Mouse (Mus musculus) liver, embryonic 12.5 days (tissue): Measurements from ENCODE around the gene Fer. TPM values are rescaled to one million over a fixed set of nuclear protein-coding genes. Genes with fewer than 3 reads are reported as not detected.

Experiments used
- ATAC-seq: fragments of 200-750 bp; cut with Nextera tagmentation; 2 replicates; pipeline ENCODE4 v1.8.0; 2017; ENCODE audit warnings: moderate number of reproducible peaks, mild to moderate bottlenecking, moderate library complexity
- H3K27ac ChIP-seq: fragments of 300-500 bp; sonication (generic); 2 replicates; pipeline ENCODE4 v1.5.1; 2016; ENCODE audit warnings: mild to moderate bottlenecking
- H3K27me3 ChIP-seq: fragments of 300-500 bp; sonication (generic); replicated peaks from 2 replicates; pipeline ENCODE4 v1.6.1; 2016; ENCODE audit warnings: mild to moderate bottlenecking, moderate library complexity
- H3K36me3 ChIP-seq: fragments of 300-500 bp; sonication (generic); 2 replicates; pipeline ENCODE4 v1.6.1; 2016; ENCODE audit warnings: mild to moderate bottlenecking, moderate library complexity
- H3K4me1 ChIP-seq: fragments of 300-500 bp; sonication (generic); 2 replicates; pipeline ENCODE4 v1.6.1; 2016
- H3K4me2 ChIP-seq: fragments of 300-500 bp; sonication (generic); 2 replicates; pipeline ENCODE4 v1.6.1; 2016; ENCODE audit warnings: mild to moderate bottlenecking, moderate library complexity
- H3K4me3 ChIP-seq: fragments of 300-500 bp; sonication (generic); 2 replicates; pipeline ENCODE4 v1.5.1; 2016; ENCODE audit warnings: mild to moderate bottlenecking, moderate library complexity
- H3K9ac ChIP-seq: fragments of 300-500 bp; sonication (generic); 2 replicates; pipeline ENCODE4 v1.6.1; 2016; ENCODE audit warnings: mild to moderate bottlenecking, moderate library complexity
- H3K9me3 ChIP-seq: fragments of 300-500 bp; sonication (generic); replicated peaks from 2 replicates; pipeline ENCODE4 v1.6.1; 2016; ENCODE audit warnings: mild to moderate bottlenecking, moderate library complexity
- WGBS: fragments of 180-500 bp; shearing (Covaris S2); methylation state at CpG from one replicate; pipeline ENCODE4 v1.1.7; 2016; ENCODE audit not compliant: insufficient replicate concordance; 5-methylcytosine and 5-hydroxymethylcytosine counted together
- polyA plus RNA-seq: library from polyadenylated mRNA; unstranded; fragments of >200 nt; fragmentation: Nextera tagmentation; extraction: Ambion mirVana; gene quantifications from 2 replicates; pipeline ENCODE4 v1.2.1, GENCODE M21; 2016

The Fer gene
- polyA plus RNA-seq, 1 experiment from 2014 or later: 17.1 TPM

DNA sequence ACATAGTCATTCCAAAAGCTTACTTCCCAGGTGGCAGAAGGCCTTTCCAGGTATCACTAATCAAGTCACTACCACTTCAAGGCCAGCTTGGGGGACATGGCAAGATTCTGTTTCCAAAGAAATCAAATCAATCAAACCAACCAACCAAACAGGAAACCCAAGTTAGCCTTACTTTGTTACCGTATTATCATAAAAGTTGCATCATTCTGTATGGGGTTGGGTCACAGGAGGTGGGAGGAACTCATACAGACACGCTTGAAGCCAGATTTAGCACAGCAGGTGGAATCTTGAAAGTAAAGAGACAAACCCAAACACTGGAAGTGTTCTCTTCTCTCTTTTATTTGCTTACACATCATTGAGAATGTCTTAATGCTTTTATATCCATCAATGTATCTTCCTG lies 125.8 kb downstream of the Fer start:
- Histone ChIP-seq H3K27me3 (no peaks in the 10 kb centered on the region), H3K4me1 (peaks cover 3% of the 10 kb centered on the region; the same call in 1 of the 2 replicates)
- WGBS: 60% methylated on average over 2 of the region's 2 CpGs

GRCm38 (mm10) chr17:63991160-63991559 lies 128.3 kb downstream of the Fer start:
- no peak overlapping the region for H3K9ac ChIP-seq
- 80% methylated on average over 3 of the region's 3 CpGs for WGBS
- H3K27me3 ChIP-seq: no peaks in the 10 kb centered on the region
- no peak overlapping the region for H3K4me3 ChIP-seq
- H3K4me1 ChIP-seq: peaks cover 7% of the 10 kb centered on the region; the same call in 1 of the 2 replicates
- ATAC-seq: no peak
- peaks cover 3% of the 10 kb centered on the region; the same call in 1 of the 2 replicates for H3K36me3 ChIP-seq
- H3K4me2 ChIP-seq: no peak overlapping the region
- no peaks in the 10 kb centered on the region for H3K9me3 ChIP-seq
- no peak overlapping the region for H3K27ac ChIP-seq

More for the DNA sequence above, 125.8 kb downstream of the Fer start:
- H3K9ac ChIP-seq: no peak overlapping the region
- no peak overlapping the region for H3K27ac ChIP-seq
- H3K9me3 ChIP-seq: no peaks in the 10 kb centered on the region
- no peak for ATAC-seq
- H3K36me3 ChIP-seq: no peaks in the 10 kb centered on the region
- H3K4me2 ChIP-seq: no peak overlapping the region
- H3K4me3 ChIP-seq: no peak overlapping the region

DNA sequence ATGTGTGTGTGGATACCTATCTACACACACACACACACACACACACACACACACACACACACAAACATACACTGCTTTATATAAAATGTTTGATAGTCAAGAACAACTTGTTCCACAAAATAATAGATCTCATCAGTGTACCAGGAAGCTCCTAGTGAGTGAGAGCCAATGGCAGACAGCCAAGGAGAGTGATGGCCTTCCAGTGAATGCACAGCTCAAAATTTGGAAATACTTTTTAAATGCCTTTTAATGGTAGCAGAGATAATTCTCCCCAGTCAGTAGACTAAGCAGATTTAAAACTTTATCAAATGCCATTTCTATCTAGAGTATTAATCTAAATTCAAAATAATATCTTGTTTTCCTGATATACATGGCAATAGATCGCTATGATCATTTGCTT lies 133.1 kb downstream of the Fer start:
- Histone ChIP-seq H3K36me3 (peaks cover 3% of the 10 kb centered on the region; the same call in 1 of the 2 replicates), H3K9me3 (no peaks in the 10 kb centered on the region), H3K27ac (no peak overlapping the region), H3K4me1 (peaks cover 15% of the 10 kb centered on the region), H3K4me3 (no peak overlapping the region), H3K9ac (no peak overlapping the region), H3K27me3 (no peaks in the 10 kb centered on the region), H3K4me2 (no peak overlapping the region)
- no peak for ATAC-seq
- WGBS: 87% methylated on average over 1 of the region's 1 CpGs

DNA sequence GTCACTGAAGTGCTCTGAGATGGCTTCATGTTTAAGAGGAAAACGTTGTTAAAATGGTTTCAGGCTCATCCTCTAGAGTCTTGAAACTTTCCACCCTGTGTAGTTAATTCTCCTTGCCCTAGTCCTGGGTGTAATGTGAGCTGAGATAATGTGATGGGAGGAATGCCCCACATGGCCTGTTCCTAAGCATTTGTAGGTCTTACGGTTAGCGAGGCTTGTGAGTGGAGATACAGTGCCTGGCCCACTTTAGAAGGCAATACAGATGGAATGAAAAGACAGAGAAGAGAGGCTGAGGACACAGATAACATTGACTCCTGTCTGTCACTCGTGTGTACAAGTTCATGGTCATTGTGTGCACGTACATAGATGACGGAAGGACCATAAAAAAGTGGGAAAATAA lies 134.8 kb downstream of the Fer start:
- Histone ChIP-seq H3K4me2 (no peak overlapping the region), H3K27ac (no peak overlapping the region), H3K9ac (no peak overlapping the region), H3K4me3 (no peak overlapping the region), H3K36me3 (peaks cover 3% of the 10 kb centered on the region; the same call in 1 of the 2 replicates), H3K4me1 (peaks cover 15% of the 10 kb centered on the region), H3K9me3 (no peaks in the 10 kb centered on the region), H3K27me3 (no peaks in the 10 kb centered on the region)
- ATAC-seq: peak; percentile 77
- WGBS: 71% methylated on average over 6 of the region's 6 CpGs

- no peak overlapping the region for H3K4me3 ChIP-seq
- H3K27me3 ChIP-seq: no peaks in the 10 kb centered on the region
- no peaks in the 10 kb centered on the region for H3K4me1 ChIP-seq
- H3K9me3 ChIP-seq: no peaks in the 10 kb centered on the region
- H3K27ac ChIP-seq: no peak overlapping the region
- 85% methylated on average over 13 of the region's 13 CpGs for WGBS
- no peak overlapping the region for H3K9ac ChIP-seq
- no peak overlapping the region for H3K4me2 ChIP-seq
- no peak for ATAC-seq
- no peaks in the 10 kb centered on the region for H3K36me3 ChIP-seq
These were observed 140.6 kb downstream of the Fer start for GRCm38 (mm10) chr17:64003444-64003843.

DNA sequence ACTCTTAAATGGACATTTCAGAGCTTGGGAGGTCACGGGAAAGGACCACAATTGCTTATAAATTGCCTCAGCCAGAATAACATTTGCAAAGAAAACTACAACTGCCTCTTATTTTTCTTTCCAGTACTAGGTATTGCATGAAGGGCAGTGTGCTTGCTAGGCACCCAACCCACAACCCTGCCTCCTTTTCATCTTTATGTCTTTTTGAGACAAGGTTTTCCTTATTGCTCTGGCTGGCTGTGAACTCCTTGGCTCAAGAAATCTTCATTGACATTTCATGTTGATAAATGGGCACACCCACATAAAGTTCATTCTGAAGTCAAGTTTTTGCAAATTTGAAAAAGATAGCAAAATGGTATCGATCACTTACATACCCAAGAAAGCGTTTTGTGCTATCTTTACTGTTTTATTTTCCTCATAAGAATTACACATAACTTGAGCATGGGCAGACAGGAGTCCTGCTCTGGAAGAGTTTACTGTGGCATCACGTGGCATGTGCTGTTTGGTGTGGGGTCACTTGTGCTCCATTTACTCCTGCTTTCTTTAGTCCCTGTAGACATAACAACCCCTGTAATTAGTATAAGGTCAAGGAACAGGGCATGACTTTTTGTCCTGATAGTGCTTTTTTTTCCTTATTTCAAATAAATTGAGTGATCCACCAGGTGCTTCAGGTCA lies 142.8 kb downstream of the Fer start:
- no peak for ATAC-seq
- no peak overlapping the region for H3K9ac ChIP-seq
- no peak overlapping the region for H3K4me2 ChIP-seq
- no peak overlapping the region for H3K4me3 ChIP-seq
- no peaks in the 10 kb centered on the region for H3K4me1 ChIP-seq
- H3K9me3 ChIP-seq: no peaks in the 10 kb centered on the region
- H3K27me3 ChIP-seq: no peaks in the 10 kb centered on the region
- no peaks in the 10 kb centered on the region for H3K36me3 ChIP-seq
- H3K27ac ChIP-seq: no peak overlapping the region
- WGBS: 78% methylated on average over 4 of the region's 4 CpGs

- Histone ChIP-seq H3K36me3 (no peaks in the 10 kb centered on the region), H3K4me2 (no peak overlapping the region), H3K27ac (no peak overlapping the region), H3K9ac (no peak overlapping the region), H3K4me1 (peaks cover 9% of the 10 kb centered on the region), H3K27me3 (no peaks in the 10 kb centered on the region), H3K9me3 (no peaks in the 10 kb centered on the region), H3K4me3 (no peak overlapping the region)
- ATAC-seq: no peak
- 86% methylated on average over 4 of the region's 4 CpGs for WGBS
These were observed 153.7 kb downstream of the Fer start for GRCm38 (mm10) chr17:64016606-64017005.

GRCm38 (mm10) chr17:64018240-64018639 lies 155.4 kb downstream of the Fer start:
- Histone ChIP-seq H3K4me2 (no peak overlapping the region), H3K36me3 (no peaks in the 10 kb centered on the region), H3K4me3 (no peak overlapping the region), H3K4me1 (peaks cover 9% of the 10 kb centered on the region), H3K27ac (no peak overlapping the region), H3K9me3 (no peaks in the 10 kb centered on the region), H3K27me3 (no peaks in the 10 kb centered on the region), H3K9ac (no peak overlapping the region)
- ATAC-seq: no peak
- WGBS: 86% methylated on average over 6 of the region's 6 CpGs

DNA sequence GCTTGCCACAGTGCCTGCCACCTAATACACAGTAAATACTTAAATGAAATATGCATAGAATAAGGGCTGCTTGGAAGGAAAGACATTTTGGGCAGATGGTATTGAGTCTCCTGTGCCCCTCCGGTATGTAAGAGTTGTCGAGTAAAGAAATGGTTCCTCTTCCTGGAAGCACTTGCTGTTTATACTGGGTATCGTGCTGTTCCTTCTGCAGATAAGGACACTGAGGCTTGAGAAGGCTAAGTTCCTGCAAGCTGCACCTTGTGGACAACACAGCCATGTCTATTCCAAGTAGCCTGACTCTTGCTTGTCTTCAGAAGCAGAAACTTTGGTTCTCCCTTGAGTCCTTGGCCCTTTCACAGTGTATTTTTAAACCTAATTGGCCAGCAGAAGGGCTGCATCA lies 156.0 kb downstream of the Fer start:
- no peaks in the 10 kb centered on the region for H3K27me3 ChIP-seq
- peaks cover 9% of the 10 kb centered on the region for H3K4me1 ChIP-seq
- H3K36me3 ChIP-seq: no peaks in the 10 kb centered on the region
- H3K4me3 ChIP-seq: no peak overlapping the region
- H3K9ac ChIP-seq: no peak overlapping the region
- peak; percentile 80 for ATAC-seq
- 0 out of 2 replicates have a peak overlapping the region, but pooled peaks have one; percentile 1 for H3K4me2 ChIP-seq
- H3K9me3 ChIP-seq: no peaks in the 10 kb centered on the region
- 32% methylated on average over 3 of the region's 3 CpGs for WGBS
- no peak overlapping the region for H3K27ac ChIP-seq

- Histone ChIP-seq H3K4me2 (no peak overlapping the region), H3K9me3 (no peaks in the 10 kb centered on the region), H3K27ac (no peak overlapping the region), H3K9ac (no peak overlapping the region), H3K36me3 (no peaks in the 10 kb centered on the region), H3K4me3 (no peak overlapping the region), H3K4me1 (peaks cover 9% of the 10 kb centered on the region), H3K27me3 (no peaks in the 10 kb centered on the region)
- no peak for ATAC-seq
- 76% methylated on average over 5 of the region's 5 CpGs for WGBS
These were observed 156.8 kb downstream of the Fer start for GRCm38 (mm10) chr17:64019646-64020045.

DNA sequence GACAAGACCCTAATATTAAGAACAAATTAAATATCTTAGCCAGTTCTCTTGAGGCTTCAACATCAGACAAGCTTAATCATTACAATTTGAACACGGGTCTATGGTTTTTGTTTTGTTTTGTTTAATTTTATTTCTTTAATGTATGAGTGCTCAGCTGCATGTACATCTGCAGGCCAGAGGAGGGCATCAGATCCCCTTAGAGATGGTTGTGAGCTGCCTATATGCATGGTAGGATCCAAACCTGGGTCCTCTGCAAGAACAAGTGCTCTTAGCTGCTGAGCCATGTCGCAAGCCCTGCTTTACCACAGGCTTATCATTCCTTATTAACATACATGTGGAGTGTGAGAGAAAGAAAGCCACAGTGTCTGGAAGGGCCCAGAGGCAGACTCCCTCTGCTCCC lies 163.6 kb downstream of the Fer start:
- no peak overlapping the region for H3K9ac ChIP-seq
- H3K27ac ChIP-seq: no peak overlapping the region
- no peaks in the 10 kb centered on the region for H3K36me3 ChIP-seq
- no peaks in the 10 kb centered on the region for H3K4me1 ChIP-seq
- no peaks in the 10 kb centered on the region for H3K9me3 ChIP-seq
- H3K4me3 ChIP-seq: no peak overlapping the region
- ATAC-seq: no peak
- no peaks in the 10 kb centered on the region for H3K27me3 ChIP-seq
- no peak overlapping the region for H3K4me2 ChIP-seq
- 42% methylated on average over 2 of the region's 2 CpGs for WGBS

- no peak for ATAC-seq
- Histone ChIP-seq H3K4me1 (no peaks in the 10 kb centered on the region), H3K27ac (no peak overlapping the region), H3K4me3 (no peak overlapping the region), H3K36me3 (no peaks in the 10 kb centered on the region), H3K27me3 (no peaks in the 10 kb centered on the region), H3K9me3 (no peaks in the 10 kb centered on the region), H3K9ac (no peak overlapping the region), H3K4me2 (no peak overlapping the region)
These were observed 178.9 kb downstream of the Fer start for GRCm38 (mm10) chr17:64041771-64042170.

- H3K36me3 ChIP-seq: no peaks in the 10 kb centered on the region
- H3K4me3 ChIP-seq: no peak overlapping the region
- H3K4me2 ChIP-seq: no peak overlapping the region
- H3K9ac ChIP-seq: no peak overlapping the region
- H3K27me3 ChIP-seq: no peaks in the 10 kb centered on the region
- ATAC-seq: no peak
- no peaks in the 10 kb centered on the region for H3K4me1 ChIP-seq
- no peaks in the 10 kb centered on the region for H3K9me3 ChIP-seq
- no peak overlapping the region for H3K27ac ChIP-seq
- WGBS: 79% methylated on average over 7 of the region's 7 CpGs
These were observed 182.5 kb downstream of the Fer start for GRCm38 (mm10) chr17:64045326-64045725.
